11 mouse cellular contexts compared by ENCODE assay signal in the genomic region with DNA sequence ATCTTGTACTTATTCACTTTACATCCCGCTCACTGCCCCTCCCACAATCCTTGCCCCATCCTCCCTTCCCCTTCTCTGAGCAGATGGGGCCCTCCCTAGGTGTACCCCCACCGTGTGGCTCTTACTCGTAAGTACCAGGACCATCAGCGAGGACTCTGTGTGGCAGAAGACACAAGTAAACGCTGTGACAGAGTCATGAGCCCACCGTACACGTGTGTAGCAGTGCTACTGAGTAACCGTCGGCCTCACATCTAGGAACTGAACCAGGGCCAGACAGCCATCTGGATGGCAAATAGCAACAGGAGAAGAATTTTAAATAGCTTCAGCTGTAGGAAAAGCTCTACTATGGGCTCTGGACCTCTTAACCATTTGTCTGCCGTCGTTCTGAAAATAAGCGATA. TPM values are rescaled to one million over a fixed set of nuclear protein-coding genes. Genes with fewer than 3 reads are reported as not detected.
DNase-seq lines count a peak whose midpoint lies in the region; ATAC-seq and TF ChIP-seq lines count a peak whose summit lies in the region.
"Had no signal": no experiment of that assay in that cellular context is flagged by ENCODE, and none has a peak within 500 bp of the region (broad histone marks: within the 10 kb centered on the region; RNA-seq: fewer than 3 reads in every experiment).

No protein-coding gene starts in this region.

- H3K4me3 ChIP-seq in forebrain, embryonic 13.5 days = no peak overlapping the region
- no peak overlapping the region for H3K4me3 ChIP-seq in forebrain, embryonic 11.5 days (ENCODE audit: low read depth, low read length)
- H3K4me3 ChIP-seq in neural tube, embryonic 12.5 days = no peak overlapping the region
- H3K4me3 ChIP-seq in hindbrain, postnatal 0 days (ENCODE audit: low read length) = no peak overlapping the region
- no peak overlapping the region for H3K4me3 ChIP-seq in neural tube, embryonic 14.5 days (ENCODE audit: low read depth, low read length)
- H3K4me3 ChIP-seq: heart, embryonic 10.5 days; left cerebral cortex, adult 2 months had no signal

- WGBS in forebrain, embryonic 13.5 days = 58% methylated on average over 12 of the region's 12 CpGs
- WGBS in forebrain, embryonic 11.5 days = 90% methylated on average over 12 of the region's 12 CpGs
- 72% methylated on average over 12 of the region's 12 CpGs for WGBS in neural tube, embryonic 12.5 days
- 45% methylated on average over 12 of the region's 12 CpGs for WGBS in hindbrain, postnatal 0 days
- 63% methylated on average over 12 of the region's 12 CpGs for WGBS in neural tube, embryonic 14.5 days

- no peak for DNase-seq in forebrain, embryonic 11.5 days (ENCODE audit: low spot score)
- DNase-seq in neural tube, embryonic 10.5 days (ENCODE audit: extremely low spot score, low spot score) = no peak
- peak; percentile 71 for DNase-seq in hindbrain, postnatal 0 days (ENCODE audit: low spot score)
- DNase-seq in T-cell, adult 2 months (ENCODE audit: low spot score) = no peak

- no peak overlapping the region for H3K4me2 ChIP-seq in forebrain, embryonic 13.5 days
- no peak overlapping the region for H3K4me2 ChIP-seq in forebrain, embryonic 11.5 days (ENCODE audit: low read depth, low read length, severe bottlenecking)
- no peak overlapping the region for H3K4me2 ChIP-seq in neural tube, embryonic 12.5 days (replicated peaks)
- H3K4me2 ChIP-seq in hindbrain, postnatal 0 days (ENCODE audit: low read depth, low read length) = no peak overlapping the region
- H3K4me2 ChIP-seq in neural tube, embryonic 14.5 days (ENCODE audit: low read depth, low read length) = no peak overlapping the region

- peaks cover 30% of the 10 kb centered on the region for H3K4me1 ChIP-seq in forebrain, embryonic 13.5 days
- 0 out of 2 replicates have a peak, but pooled peaks cover 2% of the 10 kb centered on the region for H3K4me1 ChIP-seq in forebrain, embryonic 11.5 days (replicated peaks; ENCODE audit: control insufficient read depth, insufficient read depth, low read length)
- H3K4me1 ChIP-seq in neural tube, embryonic 12.5 days = peaks cover 5% of the 10 kb centered on the region; the same call in 1 of the 2 replicates
- no peaks in the 10 kb centered on the region for H3K4me1 ChIP-seq in hindbrain, postnatal 0 days (ENCODE audit: insufficient read depth, low read length)
- H3K4me1 ChIP-seq in neural tube, embryonic 14.5 days (ENCODE audit: control insufficient read depth, insufficient read depth, low read length) = no peaks in the 10 kb centered on the region; the same call in 1 of the 2 replicates
- H3K4me1 ChIP-seq: heart, embryonic 10.5 days had no signal

- no peaks in the 10 kb centered on the region for H3K9me3 ChIP-seq in forebrain, embryonic 13.5 days (replicated peaks)
- H3K9me3 ChIP-seq in forebrain, embryonic 11.5 days (ENCODE audit: control insufficient read depth, low read length) = no peaks in the 10 kb centered on the region
- no peaks in the 10 kb centered on the region for H3K9me3 ChIP-seq in neural tube, embryonic 12.5 days
- H3K9me3 ChIP-seq in hindbrain, postnatal 0 days (ENCODE audit: low read length) = no peaks in the 10 kb centered on the region
- H3K9me3 ChIP-seq in neural tube, embryonic 14.5 days (ENCODE audit: control insufficient read depth, low read length) = no peaks in the 10 kb centered on the region
- H3K9me3 ChIP-seq: heart, embryonic 10.5 days had no signal

- no peak overlapping the region for H3K9ac ChIP-seq in forebrain, embryonic 13.5 days
- no peak overlapping the region for H3K9ac ChIP-seq in forebrain, embryonic 11.5 days (ENCODE audit: low read length)
- no peak overlapping the region for H3K9ac ChIP-seq in neural tube, embryonic 12.5 days
- no peak overlapping the region for H3K9ac ChIP-seq in hindbrain, postnatal 0 days (replicated peaks; ENCODE audit: low read length)
- no peak overlapping the region for H3K9ac ChIP-seq in neural tube, embryonic 14.5 days (replicated peaks; ENCODE audit: low read depth, low read length)

- TF ChIP-seq CTCF in hindbrain, postnatal 0 days (IDR thresholded peaks at IDR 0.05; ENCODE audit: low read depth) = no peak

- H3K36me3 ChIP-seq in forebrain, embryonic 13.5 days (ENCODE audit: poor library complexity, severe bottlenecking) = no peaks in the 10 kb centered on the region
- H3K36me3 ChIP-seq in forebrain, embryonic 11.5 days (ENCODE audit: control insufficient read depth, insufficient read depth, low read length) = no peaks in the 10 kb centered on the region
- no peaks in the 10 kb centered on the region for H3K36me3 ChIP-seq in neural tube, embryonic 12.5 days
- H3K36me3 ChIP-seq in hindbrain, postnatal 0 days (ENCODE audit: insufficient read depth, low read length) = no peaks in the 10 kb centered on the region
- no peaks in the 10 kb centered on the region for H3K36me3 ChIP-seq in neural tube, embryonic 14.5 days (ENCODE audit: control insufficient read depth, insufficient read depth, low read length)
- H3K36me3 ChIP-seq: heart, embryonic 10.5 days had no signal

- no peak overlapping the region for H3K27ac ChIP-seq in forebrain, embryonic 13.5 days
- H3K27ac ChIP-seq in forebrain, embryonic 11.5 days (ENCODE audit: low read depth, low read length) = no peak overlapping the region
- H3K27ac ChIP-seq in neural tube, embryonic 12.5 days = no peak overlapping the region
- H3K27ac ChIP-seq in hindbrain, postnatal 0 days = 0 out of 2 replicates have a peak overlapping the region, but pooled peaks have one; percentile 12
- no peak overlapping the region for H3K27ac ChIP-seq in neural tube, embryonic 14.5 days (ENCODE audit: low read depth, low read length)
- H3K27ac ChIP-seq: heart, embryonic 10.5 days had no signal

- peak; percentile 86 for ATAC-seq in forebrain, embryonic 13.5 days
- no peak for ATAC-seq in forebrain, embryonic 11.5 days (replicated peaks; ENCODE audit: low FRiP score)
- ATAC-seq in neural tube, embryonic 12.5 days (ENCODE audit: low FRiP score, low read depth) = peak; percentile 58; the same call in 1 of the 2 replicates
- ATAC-seq in hindbrain, postnatal 0 days = peak; percentile 78
- ATAC-seq in neural tube, embryonic 14.5 days (ENCODE audit: low read depth) = peak; percentile 41; the same call in 1 of the 2 replicates
- no peak for ATAC-seq in megakaryocyte progenitor cell, adult 5-6 weeks (replicated peaks; ENCODE audit: poor library complexity)
- ATAC-seq: intestine, embryonic 16.5 days had no signal

- no peaks in the 10 kb centered on the region for H3K27me3 ChIP-seq in forebrain, embryonic 13.5 days
- no peaks in the 10 kb centered on the region for H3K27me3 ChIP-seq in forebrain, embryonic 11.5 days (ENCODE audit: control insufficient read depth, insufficient read depth, low read length)
- no peaks in the 10 kb centered on the region for H3K27me3 ChIP-seq in neural tube, embryonic 12.5 days (replicated peaks)
- H3K27me3 ChIP-seq in hindbrain, postnatal 0 days (ENCODE audit: insufficient read depth, low read length) = no peaks in the 10 kb centered on the region
- no peaks in the 10 kb centered on the region for H3K27me3 ChIP-seq in neural tube, embryonic 14.5 days (ENCODE audit: control insufficient read depth, insufficient read depth, low read length)

RNA-seq across cellular contexts. Expression of a gene that starts 28.0 kb away (rescaled TPM):
- polyA plus RNA-seq in forebrain, embryonic 13.5 days (2015; fragmentation: Nextera tagmentation; extraction: Ambion mirVana) = 4.1 and 4.6 TPM in 2 replicates
- 1.6 and 1.7 TPM in 2 replicates for polyA plus RNA-seq in forebrain, embryonic 11.5 days (2014; fragmentation: Nextera tagmentation; extraction: Ambion mirVana)
- 2.3 TPM in 2 replicates for polyA plus RNA-seq in neural tube, embryonic 12.5 days (2016; fragmentation: Nextera tagmentation; extraction: Ambion mirVana)
- 4.9 and 5.7 TPM in 2 replicates for total RNA-seq in hindbrain, postnatal 0 days (2014; rRNA removed)
- polyA plus RNA-seq in hindbrain, postnatal 0 days (2015; fragmentation: Nextera tagmentation; extraction: Ambion mirVana) = 3.0 and 3.5 TPM in 2 replicates
- polyA plus RNA-seq in neural tube, embryonic 14.5 days (2014; fragmentation: Nextera tagmentation; extraction: Ambion mirVana) = 2.6 and 6.7 TPM in 2 replicates
- 12.3 and 13.5 TPM in 2 replicates for total RNA-seq in megakaryocyte progenitor cell, adult 5-6 weeks (2015)
- 4.6 and 5.3 TPM in 2 replicates for total RNA-seq in megakaryocyte progenitor cell, adult 5-6 weeks (2017)

Comparison
In these comparisons a context has a peak if more than half of its experiments do, and no peak if none do; other contexts are left out.
1. ATAC-seq: peak in forebrain, embryonic 13.5 days (single experiment), neural tube, embryonic 12.5 days (single experiment), hindbrain, postnatal 0 days (single experiment) and neural tube, embryonic 14.5 days (single experiment); none in forebrain, embryonic 11.5 days (single experiment) and megakaryocyte progenitor cell, adult 5-6 weeks (single experiment).